Comparison of ENCODE assay signal across 8 mouse cellular contexts in genomic region chr15:31224806-31225642, GRCm38 (mm10). TPM values are rescaled to one million over a fixed set of nuclear protein-coding genes. Genes with fewer than 3 reads are reported as not detected.
A peak's percentile ranks its signal among the peaks of the same experiment; 100 is the strongest.
DNase-seq lines count a peak whose midpoint lies in the region; ATAC-seq and TF ChIP-seq lines count a peak whose summit lies in the region.

No protein-coding gene starts in this region.

- WGBS in spleen, adult 2 months: 10% methylated on average over 13 of the region's 13 CpGs
- 39% methylated on average over 13 of the region's 13 CpGs for WGBS in hindbrain, embryonic 12.5 days
- 36% methylated on average over 13 of the region's 13 CpGs for WGBS in liver, embryonic 12.5 days (ENCODE audit: insufficient replicate concordance)

- H3K27ac ChIP-seq in spleen, adult 2 months (ENCODE audit: insufficient read depth, low read length): peak overlapping the region; percentile 83
- H3K27ac ChIP-seq in cortical plate, adult 2 months (ENCODE audit: insufficient read depth, low read length): no peak overlapping the region
- H3K27ac ChIP-seq in hindbrain, embryonic 12.5 days: peak overlapping the region; percentile 74
- peak overlapping the region; percentile 82 for H3K27ac ChIP-seq in liver, embryonic 12.5 days

- H3K9me3 ChIP-seq in hindbrain, embryonic 12.5 days (replicated peaks): no peaks in the 10 kb centered on the region
- H3K9me3 ChIP-seq in liver, embryonic 12.5 days (replicated peaks): no peaks in the 10 kb centered on the region

- H3K9ac ChIP-seq in hindbrain, embryonic 12.5 days: peak overlapping the region; percentile 80
- peak overlapping the region; percentile 94 for H3K9ac ChIP-seq in liver, embryonic 12.5 days

- H3K4me3 ChIP-seq in spleen, adult 2 months (ENCODE audit: extremely low read depth, insufficient read depth, insufficient read length): peak overlapping the region; percentile 90
- peak overlapping the region; percentile 35 for H3K4me3 ChIP-seq in cortical plate, adult 2 months (ENCODE audit: insufficient read depth, low read length)
- peak overlapping the region; percentile 71 for H3K4me3 ChIP-seq in hindbrain, embryonic 12.5 days
- H3K4me3 ChIP-seq in liver, embryonic 12.5 days: peak overlapping the region; percentile 85

- no peak for TF ChIP-seq POLR2A in spleen, adult 2 months (IDR thresholded peaks at IDR 0.05; ENCODE audit: low read depth, low read length)
- TF ChIP-seq POLR2A in cortical plate, adult 2 months (IDR thresholded peaks at IDR 0.05; ENCODE audit: extremely low read depth, insufficient read depth, low read length): no peak

- H3K27me3 ChIP-seq in spleen, adult 2 months (ENCODE audit: control insufficient read depth, insufficient read depth, low read length): no peaks in the 10 kb centered on the region
- H3K27me3 ChIP-seq in hindbrain, embryonic 12.5 days: no peaks in the 10 kb centered on the region
- H3K27me3 ChIP-seq in liver, embryonic 12.5 days (replicated peaks): no peaks in the 10 kb centered on the region

- H3K4me1 ChIP-seq in spleen, adult 2 months (ENCODE audit: control insufficient read depth, insufficient read depth, insufficient read length): peaks cover 10% of the 10 kb centered on the region
- H3K4me1 ChIP-seq in cortical plate, adult 2 months (ENCODE audit: control insufficient read depth, insufficient read depth, low read length): no peaks in the 10 kb centered on the region
- H3K4me1 ChIP-seq in hindbrain, embryonic 12.5 days: peaks cover 4% of the 10 kb centered on the region
- H3K4me1 ChIP-seq in liver, embryonic 12.5 days: peaks cover 33% of the 10 kb centered on the region

- ATAC-seq in hindbrain, embryonic 12.5 days (ENCODE audit: low FRiP score): no peak
- no peak for ATAC-seq in liver, embryonic 12.5 days

- no peaks in the 10 kb centered on the region for H3K36me3 ChIP-seq in spleen, adult 2 months (ENCODE audit: control insufficient read depth, insufficient read depth, low read length)
- H3K36me3 ChIP-seq in hindbrain, embryonic 12.5 days: no peaks in the 10 kb centered on the region
- no peaks in the 10 kb centered on the region for H3K36me3 ChIP-seq in liver, embryonic 12.5 days

- no peak for TF ChIP-seq CTCF in spleen, adult 2 months (IDR thresholded peaks at IDR 0.05; ENCODE audit: extremely low read depth, insufficient read depth, insufficient read length, insufficient replicate concordance)
- TF ChIP-seq CTCF in cortical plate, adult 2 months (IDR thresholded peaks at IDR 0.05; ENCODE audit: extremely low read depth, insufficient read depth, low read length): no peak

- DNase-seq in spleen, adult 2 months (ENCODE audit: low read depth in 1 of 2, low spot score in 2 of 2): no peak
- no peak for DNase-seq in spleen, postnatal 4 days (ENCODE audit: low spot score in 2 of 2)
- DNase-seq in naive thymus-derived CD4-positive, alpha-beta T cell, adult 2 months (ENCODE audit: low read depth): peak; percentile 67
- DNase-seq in right cerebral cortex, postnatal 10 days (ENCODE audit: low spot score in 2 of 2): no peak
- no peak for DNase-seq in left cerebral cortex, adult 11 months (ENCODE audit: low spot score)

- H3K4me2 ChIP-seq in hindbrain, embryonic 12.5 days (replicated peaks): peak overlapping the region; percentile 69
- peak overlapping the region; percentile 98 for H3K4me2 ChIP-seq in liver, embryonic 12.5 days

RNA-seq across cellular contexts. Expression of gene Dap, which starts 0.9 kb away (rescaled TPM):
- 34.2 and 36.6 TPM in 2 replicates for polyA plus RNA-seq in spleen, adult 2 months (2012; rRNA removed)
- 8.4 and 11.3 TPM in 2 replicates for polyA plus RNA-seq in cortical plate, adult 2 months (2012; rRNA removed)
- 59.1 and 59.4 TPM in 2 replicates for polyA plus RNA-seq in hindbrain, embryonic 12.5 days (2016; fragmentation: Nextera tagmentation; extraction: Ambion mirVana)
- 43.3 and 44.3 TPM in 2 replicates for polyA plus RNA-seq in liver, embryonic 12.5 days (2016; fragmentation: Nextera tagmentation; extraction: Ambion mirVana)

Comparison
In these comparisons a context has a peak if more than half of its experiments do, and no peak if none do; other contexts are left out.
1. H3K4me3 ChIP-seq: peak in every context shown above with its lines; median percentile 90 in spleen, adult 2 months; 85 in liver, embryonic 12.5 days; 71 in hindbrain, embryonic 12.5 days; 35 in cortical plate, adult 2 months.